ENCODE assay signal across 15 mouse cellular contexts in genomic region chr12:60584846-60585245, GRCm38 (mm10).
DNase-seq lines count a peak whose midpoint lies in the region; ATAC-seq and TF ChIP-seq lines count a peak whose summit lies in the region.
"Had no signal": no experiment of that assay in that cellular context is flagged by ENCODE, and none has a peak within 500 bp of the region (broad histone marks: within the 10 kb centered on the region; RNA-seq: fewer than 3 reads in every experiment).

No protein-coding gene starts in this region.

- TF ChIP-seq CTCF in hindbrain, postnatal 0 days (IDR thresholded peaks at IDR 0.05; ENCODE audit: low read depth): peak; percentile 46
- peak; percentile 41; the same call in 1 of the 2 replicates for TF ChIP-seq CTCF in midbrain, postnatal 0 days (IDR thresholded peaks at IDR 0.05)

- ATAC-seq in hindbrain, postnatal 0 days: no peak
- ATAC-seq in hindbrain, embryonic 13.5 days (ENCODE audit: low FRiP score): no peak
- no peak for ATAC-seq in midbrain, postnatal 0 days (ENCODE audit: low FRiP score)
- no peak for ATAC-seq in midbrain, embryonic 15.5 days (replicated peaks)

- DNase-seq in hindbrain, postnatal 0 days (ENCODE audit: low spot score): no peak
- DNase-seq in midbrain, postnatal 0 days (ENCODE audit: low spot score): no peak
- peak; percentile 3 for DNase-seq in NIH3T3 (ENCODE audit: low read depth)
- no peak for DNase-seq in thymus, adult 18-20 months
- DNase-seq in layer of hippocampus, adult 9-11 months: no peak
- DNase-seq: cerebellum, adult 8-10 months; kidney, postnatal 25 days; midbrain, embryonic 14.5 days; right cerebral cortex, postnatal 14 days had no signal

- H3K4me2 ChIP-seq in hindbrain, postnatal 0 days (ENCODE audit: low read depth, low read length): no peak overlapping the region
- no peak overlapping the region for H3K4me2 ChIP-seq in hindbrain, embryonic 13.5 days
- no peak overlapping the region for H3K4me2 ChIP-seq in midbrain, postnatal 0 days (ENCODE audit: low read depth, low read length, poor library complexity, severe bottlenecking)
- no peak overlapping the region for H3K4me2 ChIP-seq in midbrain, embryonic 15.5 days
- H3K4me2 ChIP-seq: limb, embryonic 12.5 days; liver, embryonic 15.5 days had no signal

- no peak overlapping the region for H3K27ac ChIP-seq in hindbrain, postnatal 0 days
- no peak overlapping the region for H3K27ac ChIP-seq in hindbrain, embryonic 13.5 days
- H3K27ac ChIP-seq in midbrain, postnatal 0 days (ENCODE audit: low read depth, low read length): no peak overlapping the region
- no peak overlapping the region for H3K27ac ChIP-seq in midbrain, embryonic 15.5 days
- H3K27ac ChIP-seq: limb, embryonic 12.5 days; liver, embryonic 15.5 days; macrophage had no signal

- no peak overlapping the region for H3K4me3 ChIP-seq in hindbrain, postnatal 0 days (ENCODE audit: low read length)
- H3K4me3 ChIP-seq in hindbrain, embryonic 13.5 days: no peak overlapping the region
- H3K4me3 ChIP-seq in midbrain, postnatal 0 days (ENCODE audit: low read depth, low read length): no peak overlapping the region
- H3K4me3 ChIP-seq in midbrain, embryonic 15.5 days: no peak overlapping the region
- H3K4me3 ChIP-seq: erythroblast, embryonic 14.5 days; limb, embryonic 12.5 days; liver, embryonic 15.5 days had no signal

- H3K27me3 ChIP-seq in hindbrain, postnatal 0 days (ENCODE audit: insufficient read depth, low read length): no peaks in the 10 kb centered on the region
- H3K27me3 ChIP-seq in hindbrain, embryonic 13.5 days: no peaks in the 10 kb centered on the region
- no peaks in the 10 kb centered on the region for H3K27me3 ChIP-seq in midbrain, postnatal 0 days (ENCODE audit: insufficient read depth, low read length)
- no peaks in the 10 kb centered on the region for H3K27me3 ChIP-seq in midbrain, embryonic 15.5 days (replicated peaks)
- H3K27me3 ChIP-seq: limb, embryonic 12.5 days; liver, embryonic 15.5 days had no signal

- no peaks in the 10 kb centered on the region for H3K4me1 ChIP-seq in hindbrain, postnatal 0 days (ENCODE audit: insufficient read depth, low read length)
- H3K4me1 ChIP-seq in hindbrain, embryonic 13.5 days (replicated peaks): no peaks in the 10 kb centered on the region
- no peaks in the 10 kb centered on the region for H3K4me1 ChIP-seq in midbrain, postnatal 0 days (ENCODE audit: insufficient read depth, low read length)
- H3K4me1 ChIP-seq in midbrain, embryonic 15.5 days: no peaks in the 10 kb centered on the region
- H3K4me1 ChIP-seq: limb, embryonic 12.5 days; liver, embryonic 15.5 days had no signal

- no peaks in the 10 kb centered on the region for H3K36me3 ChIP-seq in hindbrain, postnatal 0 days (ENCODE audit: insufficient read depth, low read length)
- no peaks in the 10 kb centered on the region for H3K36me3 ChIP-seq in hindbrain, embryonic 13.5 days
- H3K36me3 ChIP-seq in midbrain, postnatal 0 days (ENCODE audit: insufficient read depth, low read length): no peaks in the 10 kb centered on the region
- no peaks in the 10 kb centered on the region for H3K36me3 ChIP-seq in midbrain, embryonic 15.5 days (replicated peaks)
- H3K36me3 ChIP-seq: limb, embryonic 12.5 days; liver, embryonic 15.5 days had no signal

- H3K9me3 ChIP-seq in hindbrain, postnatal 0 days (ENCODE audit: low read length): no peaks in the 10 kb centered on the region
- H3K9me3 ChIP-seq in hindbrain, embryonic 13.5 days: no peaks in the 10 kb centered on the region
- H3K9me3 ChIP-seq in midbrain, postnatal 0 days (ENCODE audit: low read length): no peaks in the 10 kb centered on the region
- no peaks in the 10 kb centered on the region for H3K9me3 ChIP-seq in midbrain, embryonic 15.5 days
- H3K9me3 ChIP-seq: limb, embryonic 12.5 days; liver, embryonic 15.5 days had no signal

- no peak overlapping the region for H3K9ac ChIP-seq in hindbrain, postnatal 0 days (replicated peaks; ENCODE audit: low read length)
- H3K9ac ChIP-seq in hindbrain, embryonic 13.5 days: no peak overlapping the region
- H3K9ac ChIP-seq in midbrain, postnatal 0 days (replicated peaks; ENCODE audit: low read length, poor library complexity, severe bottlenecking): no peak overlapping the region
- no peak overlapping the region for H3K9ac ChIP-seq in midbrain, embryonic 15.5 days
- H3K9ac ChIP-seq: limb, embryonic 12.5 days; liver, embryonic 15.5 days had no signal
